Mouse (Mus musculus) CD4-positive, CD25-positive, alpha-beta regulatory T cell, adult 9 weeks (primary cell): ENCODE measurements around the gene Upk3b. TPM values are rescaled to one million over a fixed set of nuclear protein-coding genes. Genes with fewer than 3 reads are reported as not detected.

Experiments
- polyA plus RNA-seq: library from polyadenylated mRNA; unstranded; fragments of 100-300 nt; shearing (Covaris generic); gene quantifications from one replicate; pipeline ENCODE4 v1.2.1, GENCODE M21; 2017

Gene Upk3b
- polyA plus RNA-seq, result not detected

DNA sequence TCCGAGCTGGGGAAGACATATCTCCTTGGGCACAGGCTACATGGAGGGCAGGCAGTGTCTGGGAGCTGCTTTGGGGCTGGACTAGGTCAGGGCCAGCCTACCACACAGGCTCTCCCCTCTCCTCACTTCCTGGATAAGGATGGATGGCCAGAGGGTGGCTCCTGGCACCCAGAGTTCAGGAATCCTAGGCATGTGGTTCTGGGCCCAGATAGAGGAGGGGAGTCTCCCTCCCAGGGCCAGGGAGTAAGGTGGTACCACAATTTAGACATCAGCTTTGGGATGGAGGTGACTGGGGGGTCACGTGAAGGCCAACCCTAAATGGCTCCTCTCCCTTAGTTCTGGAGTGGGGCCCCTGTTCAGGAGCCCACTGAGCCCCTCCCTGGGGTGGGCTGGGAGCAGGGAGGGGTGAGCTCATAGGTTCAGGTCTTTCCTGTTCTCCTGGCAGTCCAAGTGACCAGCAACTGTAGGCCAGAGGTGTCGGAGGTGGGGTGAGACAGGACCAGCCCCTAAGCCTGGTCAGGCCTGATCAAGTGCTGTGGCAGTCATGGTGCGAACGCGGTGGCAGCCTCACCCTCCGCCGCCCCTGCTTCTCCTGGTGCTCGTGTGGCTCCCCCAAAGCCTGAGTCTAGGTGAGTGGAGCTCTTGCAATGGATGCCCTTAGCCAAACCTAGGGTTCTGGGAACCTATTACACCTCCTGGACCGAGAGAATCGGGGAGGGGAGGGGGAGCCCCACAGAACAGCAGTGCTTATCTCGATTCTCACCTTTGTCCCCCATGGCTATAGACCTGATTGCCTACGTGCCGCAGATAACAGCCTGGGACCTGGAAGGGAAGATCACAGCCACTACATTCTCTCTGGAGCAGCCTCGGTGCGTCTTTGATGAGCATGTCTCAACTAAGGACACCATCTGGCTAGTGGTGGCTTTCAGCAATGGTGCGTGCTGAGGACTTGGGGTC is at the start of gene Upk3b:
Upk3b (plus strand) TSS at position 239 of the 957 bp plus-strand sequence.

DNA sequence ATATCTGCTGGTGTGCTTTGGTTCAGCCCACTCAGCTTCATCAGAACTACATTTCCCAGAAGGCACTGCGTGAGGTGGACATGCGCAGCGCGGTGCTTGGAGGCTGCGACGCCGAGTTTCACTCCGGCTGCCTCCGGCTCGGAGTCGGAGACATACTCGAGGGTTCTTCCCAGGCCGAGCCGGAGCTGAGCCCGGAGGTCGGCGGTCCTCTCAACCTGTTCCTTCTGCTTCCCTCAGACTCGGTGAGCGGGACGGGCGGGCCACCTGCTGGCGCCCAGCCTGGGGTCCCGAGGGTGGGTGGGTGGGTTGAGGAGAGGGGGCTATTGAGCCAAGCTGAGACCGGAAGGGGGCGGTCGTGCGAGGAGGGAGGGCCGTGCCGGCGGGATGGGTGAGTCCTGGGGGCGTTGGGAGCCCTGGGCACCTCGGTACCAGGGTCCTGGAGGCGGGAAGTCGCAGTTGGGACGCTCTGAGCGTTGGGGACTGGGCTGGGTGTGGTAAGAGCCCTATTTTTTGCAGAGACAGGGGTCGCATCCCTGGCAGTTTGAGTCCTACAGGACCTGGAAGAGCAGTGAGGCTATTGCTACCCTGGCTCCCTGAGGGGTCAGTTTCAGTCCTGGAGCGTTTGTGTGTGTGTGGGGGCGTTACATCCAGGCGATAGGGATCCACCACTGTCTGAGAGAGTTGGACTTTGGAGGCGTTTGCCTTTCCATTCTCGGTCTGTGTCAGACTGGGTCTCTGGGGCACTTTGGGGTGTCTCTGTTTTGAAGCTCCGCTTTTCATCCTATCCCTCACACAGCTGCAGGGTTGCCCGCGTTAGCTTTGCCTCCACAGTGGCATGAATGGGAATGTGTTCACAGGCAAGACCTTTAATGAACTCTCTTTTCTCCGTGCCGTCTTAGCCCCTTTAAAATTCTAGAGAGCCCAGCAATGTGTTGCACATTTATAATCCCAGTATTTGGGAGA is 43.3 kb upstream of the Upk3b start, which contains the start of gene Dtx2:
Dtx2 (plus strand) TSS at position 76 of the 963 bp plus-strand sequence.

DNA sequence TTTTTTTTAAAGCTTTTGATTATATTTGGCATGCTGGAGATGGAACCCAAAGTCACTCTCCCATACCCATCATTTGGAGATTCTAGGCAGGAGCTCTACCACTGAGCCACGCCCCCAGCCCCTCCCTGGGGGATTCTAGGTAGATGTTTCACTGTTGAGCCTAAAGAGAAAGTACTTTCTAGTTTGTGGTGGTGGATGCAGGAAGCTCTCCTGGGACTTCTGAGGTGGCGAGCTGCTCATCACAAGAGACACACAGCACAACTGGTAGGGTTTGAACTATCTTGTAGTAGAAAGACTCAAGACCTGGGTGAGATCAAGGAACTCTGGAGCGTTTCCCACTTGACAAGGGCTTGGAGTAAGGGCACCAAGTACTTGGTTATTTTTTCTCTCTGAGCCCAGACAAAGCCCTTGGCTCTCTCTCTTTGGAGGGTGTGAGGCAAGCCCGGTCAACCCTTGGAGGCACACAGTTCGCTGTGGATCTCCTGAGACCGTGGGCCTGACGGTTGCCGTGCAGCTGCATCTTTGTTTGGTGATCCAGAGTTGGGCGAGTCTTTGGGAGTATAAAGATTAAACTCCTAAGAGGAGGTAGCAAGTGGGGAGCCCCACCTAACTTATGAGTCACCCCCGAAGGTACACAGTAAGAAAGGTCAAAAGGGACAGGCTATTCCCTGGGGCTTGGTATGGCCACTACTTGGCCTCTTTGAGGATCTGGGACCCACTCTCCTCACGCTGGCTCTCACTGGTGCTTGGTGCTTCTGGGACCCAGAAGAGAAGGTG is 16.2 kb downstream of the Upk3b start, which contains the start of gene Upk3bl:
Upk3bl (plus strand) TSS at position 192 of the 777 bp plus-strand sequence.

DNA sequence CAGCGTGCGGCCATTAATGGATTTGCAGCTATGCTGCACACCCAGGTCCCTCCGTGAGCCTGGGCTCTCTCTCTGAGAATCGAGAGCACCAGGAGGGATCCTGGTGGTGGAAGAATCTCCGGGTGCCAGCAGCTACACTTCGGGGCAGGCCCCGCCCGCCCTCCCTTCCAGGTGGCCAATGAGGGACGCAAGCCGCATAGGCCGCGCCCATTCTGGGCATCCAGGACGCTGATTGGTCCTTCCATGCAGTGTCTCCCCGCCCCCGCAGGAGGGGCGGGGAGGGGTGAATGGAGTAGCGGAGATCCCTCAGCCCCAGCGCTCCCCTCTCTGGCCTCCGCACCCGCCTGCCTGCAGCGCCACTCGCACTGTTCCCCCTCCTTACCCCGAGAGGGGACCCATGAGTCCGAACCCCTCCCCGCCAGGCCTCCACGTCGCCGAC is 45.4 kb downstream of the Upk3b start, which contains the start of gene Rasa4:
Rasa4 (plus strand) TSS at position 248 of the 439 bp plus-strand sequence.

Other genes with a start within 250 kb of the Upk3b start
- not detected for gene Srrm3, start 231.6 kb upstream of the Upk3b start, polyA plus RNA-seq
- gene Hspb1, start 150.6 kb upstream of the Upk3b start, polyA plus RNA-seq, result 0.62 TPM
- 72.4 TPM for gene Ywhag, start 103.9 kb upstream of the Upk3b start, polyA plus RNA-seq
- 1.7 TPM for gene Ssc4d, start 64.0 kb upstream of the Upk3b start, polyA plus RNA-seq
- gene Zp3, start 58.4 kb upstream of the Upk3b start, polyA plus RNA-seq, result not detected
- 26.3 TPM for gene Dtx2, start 43.7 kb upstream of the Upk3b start, polyA plus RNA-seq
- gene Upk3bl, start 16.0 kb downstream of the Upk3b start, polyA plus RNA-seq, result not detected
- 2.1 TPM for gene Rasa4, start 45.4 kb downstream of the Upk3b start, polyA plus RNA-seq
- gene Polr2j, start 78.1 kb downstream of the Upk3b start, polyA plus RNA-seq, result 191 TPM
- gene Lrwd1, start 97.6 kb downstream of the Upk3b start, polyA plus RNA-seq, result 61.8 TPM
- 79.4 TPM for gene Alkbh4, start 97.7 kb downstream of the Upk3b start, polyA plus RNA-seq
- gene Orai2, start 132.2 kb downstream of the Upk3b start, polyA plus RNA-seq, result 83.1 TPM
- gene Prkrip1, start 160.5 kb downstream of the Upk3b start, polyA plus RNA-seq, result 52.9 TPM
- gene Sh2b2, start 208.1 kb downstream of the Upk3b start, polyA plus RNA-seq, result not detected